Mouse (Mus musculus) spleen, adult 2 months (tissue): Measurements from ENCODE around the gene Prph. TPM values are rescaled to one million over a fixed set of nuclear protein-coding genes. Genes with fewer than 3 reads are reported as not detected.

Experiments
- DNase-seq, 2 experiments: peaks; one replicate each; pipeline versions ENCODE4 v3.0.0 to v3.0.0-alpha.2; 2012 to 2021; ENCODE audit warnings: low spot score in 2 of 2, low read depth in 1 of 2
- H3K27ac ChIP-seq: fragments of 200-500 bp; 2 replicates; pipeline ENCODE4 v1.5.1; 2012; ENCODE audit warnings: low read length, inconsistent platforms; ENCODE audit not compliant: insufficient read depth
- H3K27me3 ChIP-seq: fragments of 200-500 bp; 2 replicates; pipeline ENCODE4 v1.6.1; 2012; ENCODE audit warnings: mild to moderate bottlenecking, moderate library complexity, low read length, inconsistent platforms; ENCODE audit not compliant: control insufficient read depth, insufficient read depth
- H3K36me3 ChIP-seq: fragments of 200-500 bp; 2 replicates; pipeline ENCODE4 v1.6.1; 2012; ENCODE audit warnings: mild to moderate bottlenecking, low read length, inconsistent platforms; ENCODE audit not compliant: control insufficient read depth, insufficient read depth
- H3K4me1 ChIP-seq: fragments of 200-500 bp; 2 replicates; pipeline ENCODE4 v1.6.1; 2011; ENCODE audit warnings: inconsistent platforms; ENCODE audit not compliant: control insufficient read depth, insufficient read depth, insufficient read length
- H3K4me3 ChIP-seq: fragments of 200-500 bp; 2 replicates; pipeline ENCODE4 v1.5.1; 2011; ENCODE audit warnings: mild to moderate bottlenecking, inconsistent platforms; ENCODE audit not compliant: insufficient read depth, insufficient read length; ENCODE audit errors: extremely low read depth
- CTCF ChIP-seq: fragments of 200-500 bp; IDR thresholded peaks from 2 replicates; pipeline ENCODE4 v1.5.1; 2011; ENCODE audit warnings: mild to moderate bottlenecking, inconsistent platforms; ENCODE audit not compliant: insufficient read depth, insufficient read length, insufficient replicate concordance; ENCODE audit errors: extremely low read depth
- POLR2A ChIP-seq: fragments of 200-500 bp; IDR thresholded peaks from 2 replicates; pipeline ENCODE4 v1.6.1; 2011; ENCODE audit warnings: low read depth, low read length, inconsistent platforms
- WGBS: fragments of 180-500 bp; shearing (Covaris S2); methylation state at CpG from one replicate; pipeline ENCODE4 v1.1.7; 2018; 5-methylcytosine and 5-hydroxymethylcytosine counted together
- polyA plus RNA-seq: library from polyadenylated mRNA; depleted of rRNA; stranded (reverse); fragments of >200 nt; gene quantifications from 2 replicates; pipeline ENCODE4 v1.2.3, GENCODE M21; 2012

Gene Prph
- polyA plus RNA-seq, 1 experiment, result 0.99 TPM

DNA sequence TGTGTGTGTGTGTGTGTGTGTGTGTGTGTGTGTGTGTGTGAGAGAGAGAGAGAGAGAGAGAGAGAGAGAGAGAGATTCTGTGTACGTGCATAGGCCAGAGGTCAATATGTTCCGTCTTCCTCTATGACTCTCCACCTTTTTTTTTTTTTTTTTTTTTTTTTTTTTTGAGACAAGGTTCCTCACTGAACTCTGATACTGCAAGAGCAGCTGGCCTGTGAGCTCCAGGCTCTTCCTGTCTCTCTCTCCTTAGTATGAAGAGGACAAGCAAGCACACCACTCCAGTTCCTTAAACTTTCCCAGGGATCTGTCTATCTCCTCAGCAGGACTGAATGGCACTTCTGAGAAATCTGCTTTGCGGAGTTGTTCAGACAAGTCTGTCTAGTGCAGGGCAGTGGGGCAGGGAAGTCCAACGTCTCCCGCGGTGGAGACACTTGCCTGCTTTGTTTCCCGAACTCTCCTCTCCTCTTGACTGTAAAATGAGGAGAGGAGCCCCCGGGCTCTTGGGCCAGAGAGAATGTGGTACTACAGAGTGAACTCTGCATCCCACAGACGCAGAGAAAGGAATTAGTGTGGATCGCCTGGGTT, 26.0 kb upstream of the Prph start:
- TF ChIP-seq POLR2A (no peak), CTCF (no peak)
- WGBS, result 4% methylated on average over 10 of the region's 10 CpGs
- Histone ChIP-seq H3K4me3 (peak overlapping the region; percentile 69; the same call in 1 of the 2 replicates), H3K4me1 (peaks cover 8% of the 10 kb centered on the region; the same call in 1 of the 2 replicates), H3K36me3 (no peaks in the 10 kb centered on the region), H3K27ac (peak overlapping the region; percentile 95; the same call in 1 of the 2 replicates), H3K27me3 (no peaks in the 10 kb centered on the region)
- DNase-seq, result no peak

- Histone ChIP-seq H3K27ac (peak within 1 kb of the TSS; percentile 95), H3K4me1 (peaks cover 8% of the 10 kb centered on the region; the same call in 1 of the 2 replicates), H3K4me3 (peak within 1 kb of the TSS; percentile 69), H3K36me3 (peaks cover 5% of the 10 kb centered on the region), H3K27me3 (no peaks in the 10 kb centered on the region)
- peak; percentile 90 to 93 for DNase-seq
- WGBS, result under 1% methylated on average over 51 of the region's 52 CpGs
- peak; percentile 91 for TF ChIP-seq POLR2A
- TF ChIP-seq CTCF, result no peak
These were observed 25.1 kb upstream of the Prph start, which contains the start of gene Tuba1c for GRCm38 (mm10) chr15:99029619-99030584. Gene Tuba1c (plus strand): TSS chr15:99029891.

GRCm38 (mm10) chr15:99030585-99031387, 24.2 kb upstream of the Prph start:
- 1% methylated on average over 26 of the region's 26 CpGs for WGBS
- peak overlapping the region; percentile 69 for H3K4me3 ChIP-seq
- peaks cover 8% of the 10 kb centered on the region; the same call in 1 of the 2 replicates for H3K4me1 ChIP-seq
- H3K36me3 ChIP-seq, result peaks cover 12% of the 10 kb centered on the region
- peak overlapping the region; percentile 83 for H3K27ac ChIP-seq
- no peaks in the 10 kb centered on the region for H3K27me3 ChIP-seq
- no peak for TF ChIP-seq CTCF
- no peak for TF ChIP-seq POLR2A
- DNase-seq, result peak in 1 of 2 experiments; percentile 27

DNA sequence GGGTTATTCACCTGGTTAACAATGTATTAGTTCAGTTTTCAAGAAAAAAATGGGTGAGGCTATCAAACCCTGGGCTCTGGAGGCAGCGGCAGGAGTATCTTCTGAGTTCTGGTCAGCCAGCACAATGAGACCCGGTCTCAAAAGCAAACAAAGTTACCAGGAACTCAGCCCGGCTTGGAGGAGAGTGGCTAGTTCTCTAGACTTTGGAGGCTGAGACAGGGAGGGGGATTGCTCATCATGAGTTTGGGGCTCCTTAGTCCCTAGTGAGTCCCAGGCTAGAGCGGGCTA, 23.6 kb upstream of the Prph start:
- TF ChIP-seq CTCF (no peak), POLR2A (no peak)
- H3K27me3 ChIP-seq, result no peaks in the 10 kb centered on the region
- peak overlapping the region; percentile 36; the same call in 1 of the 2 replicates for H3K4me3 ChIP-seq
- H3K4me1 ChIP-seq, result peaks cover 8% of the 10 kb centered on the region; the same call in 1 of the 2 replicates
- H3K36me3 ChIP-seq, result peaks cover 15% of the 10 kb centered on the region
- 64% methylated on average over 4 of the region's 4 CpGs for WGBS
- DNase-seq, result no peak
- H3K27ac ChIP-seq, result no peak overlapping the region

- Histone ChIP-seq H3K4me1 (peaks cover 8% of the 10 kb centered on the region; the same call in 1 of the 2 replicates), H3K4me3 (peak overlapping the region; percentile 19; the same call in 1 of the 2 replicates), H3K36me3 (peaks cover 19% of the 10 kb centered on the region), H3K27ac (no peak overlapping the region), H3K27me3 (no peaks in the 10 kb centered on the region)
- TF ChIP-seq CTCF (no peak), POLR2A (no peak)
- WGBS, result 82% methylated on average over 9 of the region's 9 CpGs
- no peak for DNase-seq
These were observed 22.8 kb upstream of the Prph start for GRCm38 (mm10) chr15:99032041-99032725.

- no peak overlapping the region for H3K4me3 ChIP-seq
These were observed 22.2 kb upstream of the Prph start for GRCm38 (mm10) chr15:99032726-99033250.

More at GRCm38 (mm10) chr15:99032726-99033250, 22.2 kb upstream of the Prph start:
- Histone ChIP-seq H3K4me1 (peaks cover 8% of the 10 kb centered on the region; the same call in 1 of the 2 replicates), H3K36me3 (peaks cover 19% of the 10 kb centered on the region), H3K27me3 (no peaks in the 10 kb centered on the region), H3K27ac (no peak overlapping the region)
- no peak for DNase-seq
- 69% methylated on average over 7 of the region's 7 CpGs for WGBS
- no peak for TF ChIP-seq CTCF
- no peak for TF ChIP-seq POLR2A
